Mouse (Mus musculus) left cerebral cortex, adult 2 months (tissue): Measurements from ENCODE around the gene Asf1a. TPM values are rescaled to one million over a fixed set of nuclear protein-coding genes. Genes with fewer than 3 reads are reported as not detected.

Source experiments
- DNase-seq, 2 experiments: peaks; one replicate each; pipeline ENCODE4 v3.0.0; 2021 to 2022; ENCODE audit warnings: low spot score in 2 of 2, mixed read lengths in 1 of 2; ENCODE audit errors: extremely low spot score in 1 of 2
- H3K27ac ChIP-seq: fragments of 200-600 bp; 2 replicates; pipeline ENCODE4 v1.8.1; 2022
- H3K4me3 ChIP-seq: fragments of 200-600 bp; 2 replicates; pipeline ENCODE4 v1.8.1; 2022
- CTCF ChIP-seq: fragments of 200-600 bp; IDR thresholded peaks from 2 replicates; pipeline ENCODE4 v1.8.1; 2022; ENCODE audit warnings: antibody characterized with exemption, mild to moderate bottlenecking, moderate library complexity
- intact Hi-C: fragments of 180-260 bp; cut with DNase I; formaldehyde crosslinking; loops from one replicate; pipeline ENCODE4 v1.15.1; 2025
- long read RNA-seq, 2 experiments: library from polyadenylated mRNA; stranded (forward); transcript quantifications; one replicate each; pipeline ENCODE4 v2.0.0; 2021; ENCODE audit warnings: borderline mapping rate in 2 of 2
- total RNA-seq, 2 experiments: library from RNA; stranded (reverse); gene quantifications; 2 replicates each; pipeline ENCODE4 v1.2.3; 2021

The Asf1a gene
- 10 to 100 TPM; 20.6 to 26.7 TPM for total RNA-seq
- long read RNA-seq, experiment 1, transcript Asf1a-201 (4 exons, 2,201 nt) = major isoform, 12 of 13 reads
- long read RNA-seq, experiment 1, partial matches to known transcripts = 0 of 13 reads
- long read RNA-seq, experiment 1, other reads (novel, unspliced or antisense) = 0 of 13 reads
- long read RNA-seq, experiment 2, partial matches to known transcripts = 0 of 3 reads
- long read RNA-seq, experiment 2, other reads (novel, unspliced or antisense) = 0 of 3 reads

DNA sequence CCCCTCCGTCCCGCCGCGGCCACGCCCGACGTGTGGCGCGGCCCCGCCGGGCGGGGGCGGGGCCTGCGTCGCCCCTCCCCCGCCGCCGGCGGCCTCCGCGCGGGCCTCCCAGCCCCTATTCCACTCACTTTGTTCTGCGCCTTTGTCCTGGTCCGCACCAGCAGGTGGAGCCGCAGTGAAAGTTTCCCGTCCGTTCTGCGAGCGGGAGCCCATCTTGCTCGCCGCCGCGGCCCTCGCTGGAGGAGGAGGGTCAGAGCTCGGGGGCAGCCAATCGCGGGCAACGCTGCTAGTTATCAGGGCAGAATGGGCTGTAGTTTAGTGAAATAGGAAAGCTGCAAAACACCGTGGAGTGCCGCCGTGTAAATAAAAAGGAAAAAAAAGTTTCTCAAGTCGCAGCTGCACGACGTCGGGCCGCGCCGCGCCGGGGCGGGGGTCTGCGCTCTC lies at the start of gene Asf1a:
Gene Asf1a (plus strand): TSS at position 81 of the 444 bp plus-strand sequence.
- TF ChIP-seq CTCF = peak; percentile 61
- peak within 1 kb of the TSS; percentile 75 for H3K4me3 ChIP-seq
- intact Hi-C loops = loop anchor here (2.0 kb wide), 2 partner anchors 32 to 248 kb away; no protein-coding TSS in a partner anchor
- H3K27ac ChIP-seq = peak within 1 kb of the TSS; percentile 96
- peak; percentile 96 to 97 for DNase-seq

DNA sequence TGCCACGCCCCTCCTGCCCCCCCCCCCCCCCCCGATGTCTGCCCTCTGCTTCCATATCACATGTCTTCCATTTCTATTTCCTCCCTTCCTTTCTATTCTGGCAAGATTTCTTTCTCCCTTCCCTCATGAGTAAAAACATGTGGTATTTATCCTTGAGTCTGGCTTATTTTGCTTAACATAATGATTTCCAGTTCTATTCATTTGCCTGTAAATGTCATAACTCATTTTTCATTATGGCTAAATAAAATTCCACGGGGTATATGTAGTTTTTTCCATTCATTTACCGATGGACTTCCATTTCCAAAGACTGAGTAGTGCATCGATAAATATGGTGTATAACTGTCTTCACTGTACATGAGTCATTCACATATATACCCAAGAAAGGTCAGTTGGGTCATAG lies 34.6 kb upstream of the Asf1a start:
- intact Hi-C loops = no loop called here
- Histone ChIP-seq H3K4me3 (no peak overlapping the region), H3K27ac (no peak overlapping the region)
- TF ChIP-seq CTCF = no peak
- no peak for DNase-seq

DNA sequence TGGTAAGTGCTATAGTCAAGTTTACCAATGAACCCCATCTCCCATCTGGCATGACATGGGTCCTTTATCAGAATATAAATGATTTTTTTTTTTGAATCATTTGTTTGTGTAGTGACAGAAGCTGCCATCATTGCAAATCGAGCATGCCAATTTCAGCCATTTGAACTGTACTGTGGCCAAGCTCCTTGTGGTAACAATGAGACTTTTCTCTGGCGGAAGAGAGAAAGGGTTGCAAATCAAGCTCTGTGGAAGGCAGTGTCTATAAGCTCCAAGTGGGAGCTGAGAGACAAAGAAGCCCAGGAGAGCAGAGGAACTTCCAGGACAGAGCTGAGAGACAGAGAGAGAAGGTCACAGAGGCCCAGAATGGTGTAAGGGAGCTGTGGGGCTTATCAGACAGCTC lies 31.0 kb upstream of the Asf1a start:
- Histone ChIP-seq H3K4me3 (no peak overlapping the region), H3K27ac (no peak overlapping the region)
- intact Hi-C loops = no loop called here
- no peak for DNase-seq
- no peak for TF ChIP-seq CTCF

DNA sequence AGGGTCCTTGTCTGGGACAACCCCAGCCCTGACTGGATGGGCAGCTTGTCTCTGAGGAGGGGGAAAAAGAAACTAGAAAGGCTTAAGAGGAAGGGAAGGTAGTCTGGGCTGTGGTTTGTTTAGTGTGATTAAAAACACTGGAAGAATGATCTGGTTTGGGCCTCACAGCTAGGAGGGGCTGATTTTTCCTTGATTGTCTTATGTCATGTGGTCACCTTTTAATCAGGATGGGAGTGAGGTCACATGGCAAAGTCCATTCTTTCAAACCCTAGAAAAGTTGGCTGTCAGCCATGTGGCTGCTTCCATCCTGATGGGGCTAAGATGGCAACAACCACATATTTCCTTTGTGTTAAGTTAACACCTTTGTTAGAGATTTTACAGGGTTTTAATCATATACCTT lies 28.0 kb upstream of the Asf1a start:
- DNase-seq = no peak
- H3K4me3 ChIP-seq = no peak overlapping the region
- H3K27ac ChIP-seq = no peak overlapping the region
- intact Hi-C loops = no loop called here
- no peak for TF ChIP-seq CTCF

DNA sequence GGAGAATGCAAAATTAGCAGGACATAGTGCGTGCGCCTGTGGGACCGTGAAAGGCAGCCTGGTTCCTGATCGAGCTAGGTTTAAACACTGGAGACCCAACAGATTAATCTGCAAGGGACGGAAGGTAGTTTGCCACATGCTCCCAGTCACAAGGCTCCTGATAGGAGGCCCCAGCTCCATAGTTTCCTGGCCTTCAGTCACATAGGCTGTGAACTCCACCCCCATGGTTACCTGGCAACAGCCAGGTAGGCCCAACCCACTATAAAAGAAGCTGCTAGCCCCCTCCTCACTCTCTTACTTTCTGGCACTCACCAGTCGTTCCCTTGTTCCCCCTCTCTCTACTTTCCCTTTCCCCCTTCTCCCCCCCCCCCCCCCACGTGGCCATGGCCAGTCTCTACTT lies 16.4 kb upstream of the Asf1a start:
- H3K27ac ChIP-seq = no peak overlapping the region
- peak overlapping the region; percentile 51 for H3K4me3 ChIP-seq
- intact Hi-C loops = no loop called here
- TF ChIP-seq CTCF = no peak
- no peak for DNase-seq

DNA sequence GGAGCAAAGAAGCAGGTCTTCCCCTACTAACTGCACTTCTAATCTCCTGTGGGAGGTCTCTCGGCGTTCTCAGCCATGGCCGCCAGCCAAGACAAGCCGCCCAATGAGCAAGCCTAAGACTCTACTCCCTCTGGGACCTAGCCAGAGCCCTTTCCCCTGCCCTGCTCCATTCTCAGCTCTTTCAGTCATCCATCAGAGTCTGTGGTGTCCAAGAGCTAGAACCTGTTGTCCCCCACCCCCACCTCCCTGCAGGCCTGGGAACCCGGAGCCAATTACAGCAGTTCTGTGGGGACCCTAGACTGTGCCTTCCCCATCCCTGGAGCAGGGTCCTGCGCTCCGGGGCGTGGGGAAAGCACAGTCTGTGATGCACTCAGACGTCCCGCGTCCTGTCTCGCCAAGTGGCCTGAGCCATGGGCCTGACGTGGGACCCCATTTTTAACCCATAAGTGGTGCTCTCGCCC lies 15.9 kb upstream of the Asf1a start:
- Histone ChIP-seq H3K4me3 (peak overlapping the region; percentile 51), H3K27ac (peak overlapping the region; percentile 38; the same call in 1 of the 2 replicates)
- intact Hi-C loops = no loop called here
- no peak for TF ChIP-seq CTCF
- peak; percentile 43 to 48 for DNase-seq

DNA sequence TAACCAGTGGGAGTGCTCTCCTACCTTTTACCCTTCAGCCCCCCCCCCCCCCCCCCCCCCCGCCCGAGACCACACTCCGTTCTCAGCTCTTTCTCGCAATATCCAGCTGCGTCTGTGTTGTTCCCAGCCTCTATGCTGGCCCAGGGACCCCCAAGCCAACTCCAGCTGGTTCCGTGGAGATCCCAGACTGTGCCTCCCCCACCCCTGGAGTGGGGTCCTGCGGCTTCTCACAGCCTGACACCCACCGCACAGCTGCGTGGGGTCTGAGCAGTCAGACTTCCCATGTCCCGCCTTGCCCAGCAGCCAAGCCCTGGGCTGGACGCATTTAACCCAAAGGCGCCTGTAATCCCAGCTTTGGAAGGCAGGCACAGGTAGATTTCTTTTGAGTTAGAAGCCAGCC lies 15.5 kb upstream of the Asf1a start:
- intact Hi-C loops = no loop called here
- Histone ChIP-seq H3K27ac (0 out of 2 replicates have a peak overlapping the region, but pooled peaks have one; percentile 30), H3K4me3 (peak overlapping the region; percentile 51)
- no peak for DNase-seq
- TF ChIP-seq CTCF = no peak

DNA sequence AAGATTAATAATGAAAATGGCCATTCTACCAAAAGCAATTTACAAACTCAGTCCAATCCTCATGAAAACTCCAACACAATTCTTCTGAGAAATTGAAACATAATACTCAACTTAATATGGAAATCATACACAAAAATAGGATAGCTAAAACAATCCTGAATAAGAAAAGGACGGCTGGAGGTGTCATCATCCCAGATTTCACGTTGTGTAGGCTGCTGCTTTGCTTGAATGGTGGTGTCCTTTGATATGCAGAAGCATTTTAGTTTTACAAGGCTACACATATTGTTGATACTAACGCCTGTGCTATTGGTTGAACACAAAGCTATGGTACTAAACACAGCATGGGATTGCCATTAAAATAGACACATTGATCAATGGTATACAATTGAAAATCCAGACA lies 10.8 kb upstream of the Asf1a start:
- TF ChIP-seq CTCF = no peak
- intact Hi-C loops = no loop called here
- Histone ChIP-seq H3K27ac (no peak overlapping the region), H3K4me3 (no peak overlapping the region)
- no peak for DNase-seq

DNA sequence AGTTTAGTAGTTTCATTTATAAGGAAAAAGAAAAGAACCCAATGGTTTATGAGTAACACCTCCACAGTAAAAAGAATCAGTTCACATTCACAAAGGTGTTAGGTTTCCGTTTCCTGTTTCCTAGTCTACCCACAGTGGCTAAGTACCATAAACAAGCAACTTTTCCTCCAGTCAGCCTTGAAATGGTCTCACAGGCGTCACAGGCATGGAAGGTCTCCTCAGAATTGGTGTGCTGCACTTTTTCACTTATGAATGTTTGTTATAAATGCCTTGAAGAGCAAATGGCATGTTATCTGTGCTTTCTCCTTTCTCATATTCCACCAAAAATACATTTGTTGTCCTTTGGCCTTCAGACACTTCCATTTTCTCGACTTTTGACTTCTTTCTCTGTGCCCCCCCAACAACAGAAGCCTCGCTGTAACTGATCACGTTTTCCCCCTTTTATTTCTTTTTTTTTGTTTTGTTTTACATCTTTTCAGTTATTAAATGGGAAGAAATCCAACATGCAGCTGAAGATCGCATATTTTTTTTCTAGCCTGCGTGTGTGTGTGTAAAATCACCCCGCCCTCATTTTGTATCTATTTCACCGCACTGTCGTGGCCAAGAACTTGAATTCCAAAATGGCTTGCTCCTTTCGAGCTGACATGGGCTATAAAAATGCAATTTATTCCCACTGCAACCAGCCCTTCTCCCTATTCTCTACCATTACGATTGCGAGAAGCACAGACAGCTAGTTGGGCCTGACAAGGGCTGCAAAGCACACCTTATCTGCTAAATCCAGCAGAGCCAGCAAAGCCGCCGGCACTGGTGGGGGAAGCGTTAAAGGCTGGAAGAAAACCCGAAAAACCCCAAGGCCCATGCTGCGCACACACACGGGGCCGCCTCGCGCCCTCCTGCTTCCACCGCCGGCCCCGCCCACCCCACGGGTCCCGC lies 547 bp upstream of the Asf1a start:
- peak overlapping the region; percentile 96 for H3K27ac ChIP-seq
- TF ChIP-seq CTCF = no peak
- peak overlapping the region; percentile 75 for H3K4me3 ChIP-seq
- intact Hi-C loops = loop anchor here (2.0 kb wide), 2 partner anchors 33 to 247 kb away; no protein-coding TSS in a partner anchor
- DNase-seq = no peak

DNA sequence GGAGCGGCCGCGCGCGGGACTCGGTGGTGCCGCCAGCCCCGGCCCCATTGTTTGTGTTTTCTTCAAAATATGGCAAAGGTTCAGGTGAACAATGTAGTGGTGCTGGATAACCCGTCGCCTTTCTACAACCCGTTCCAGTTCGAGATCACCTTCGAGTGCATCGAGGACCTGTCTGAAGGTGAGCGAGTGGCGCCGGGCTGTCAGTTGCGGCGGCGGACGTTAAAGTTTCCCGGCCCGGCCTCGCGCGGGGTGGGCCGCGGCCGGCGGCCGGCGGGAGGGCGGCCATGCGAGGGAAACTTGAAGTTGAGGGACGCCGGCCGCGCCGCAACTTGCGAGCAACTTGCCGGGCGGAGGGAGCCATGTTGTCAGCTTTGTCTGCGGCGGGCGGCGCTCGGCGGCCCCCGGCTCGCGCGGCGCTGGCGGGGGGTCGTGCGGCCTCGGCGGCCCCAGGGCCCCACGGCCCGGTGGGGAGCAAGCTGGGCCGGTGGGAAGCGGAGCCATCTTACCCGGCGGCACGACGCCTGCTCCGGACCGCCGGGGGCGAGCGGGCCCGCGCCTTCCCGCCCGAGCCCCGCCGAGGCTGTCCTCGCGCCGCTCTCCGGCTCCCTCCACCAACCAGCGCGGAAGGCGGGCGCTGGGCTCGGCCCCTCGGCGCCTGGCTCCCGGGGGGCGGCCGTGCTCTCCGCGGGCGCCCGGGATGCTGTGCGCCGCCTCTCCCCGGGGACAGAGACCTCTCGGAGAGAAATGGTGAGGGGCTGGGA lies 744 bp downstream of the Asf1a start:
- intact Hi-C loops = loop anchor here (2.0 kb wide), 2 partner anchors 32 to 248 kb away; no protein-coding TSS in a partner anchor
- Histone ChIP-seq H3K4me3 (peak overlapping the region; percentile 67), H3K27ac (peak overlapping the region; percentile 84)
- DNase-seq = peak; percentile 54
- TF ChIP-seq CTCF = no peak

DNA sequence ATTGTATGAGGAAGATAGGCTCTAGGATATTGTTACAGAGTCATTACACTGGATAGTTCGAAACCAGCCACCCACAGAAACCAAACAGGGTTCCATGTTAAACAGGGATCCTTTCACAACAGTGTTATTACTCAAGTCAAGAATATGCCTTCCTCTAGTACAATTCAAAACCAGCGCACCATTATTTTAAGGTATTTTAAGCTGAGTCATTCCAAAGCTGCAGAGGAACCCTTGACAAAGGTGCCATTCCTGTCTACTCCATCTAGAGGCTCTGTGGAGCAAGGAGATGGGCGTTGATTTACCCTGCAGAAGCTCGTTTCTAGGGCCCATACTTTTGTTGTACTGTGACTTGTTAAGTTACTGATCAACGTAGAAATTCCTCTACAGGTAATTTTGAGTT lies 2.3 kb downstream of the Asf1a start:
- Histone ChIP-seq H3K27ac (no peak overlapping the region), H3K4me3 (no peak overlapping the region)
- intact Hi-C loops = no loop called here
- no peak for DNase-seq
- TF ChIP-seq CTCF = no peak

DNA sequence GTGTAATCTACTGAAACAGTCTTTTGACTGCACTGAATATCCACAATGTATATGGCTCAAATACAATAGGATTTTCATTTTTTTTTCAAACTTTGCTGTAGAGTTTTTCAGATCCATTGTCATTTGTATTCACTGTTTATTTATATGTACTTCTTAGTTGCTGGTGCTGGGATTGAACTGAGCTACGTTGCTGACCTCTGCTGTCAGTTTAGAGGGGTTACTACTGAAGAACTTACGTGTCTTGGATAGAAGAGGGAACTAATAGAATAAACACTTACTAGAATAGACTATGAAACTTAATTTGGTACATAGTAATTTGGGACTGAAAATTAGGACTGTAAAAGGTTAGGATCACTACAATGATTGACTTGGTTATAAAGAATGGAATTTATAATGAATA lies 8.8 kb downstream of the Asf1a start:
- intact Hi-C loops = no loop called here
- TF ChIP-seq CTCF = no peak; the same call in none of the 2 replicates
- no peak for DNase-seq
- Histone ChIP-seq H3K4me3 (no peak overlapping the region), H3K27ac (no peak overlapping the region)
